Mouse (Mus musculus): ENCODE results near the gene Pde11a. TPM values are rescaled to one million over a fixed set of nuclear protein-coding genes. Genes with fewer than 3 reads are reported as not detected.

The Pde11a gene
- total RNA-seq, 2 experiments from 2014 or later, result not detected

GRCm38 (mm10) chr2:76323185-76323875 is 15.2 kb downstream of the Pde11a start:
- ATAC-seq (replicated peaks; ENCODE audit: poor library complexity), result no peak

- ATAC-seq (replicated peaks; ENCODE audit: poor library complexity), result peak; percentile 57
Measured at GRCm38 (mm10) chr2:76320336-76320735, 18.2 kb downstream of the Pde11a start.

GRCm38 (mm10) chr2:76319231-76319630 is 19.3 kb downstream of the Pde11a start:
- ATAC-seq (replicated peaks; ENCODE audit: poor library complexity), result no peak

GRCm38 (mm10) chr2:76287671-76288070 is 50.9 kb downstream of the Pde11a start:
- ATAC-seq (replicated peaks; ENCODE audit: poor library complexity), result no peak

- ATAC-seq (replicated peaks; ENCODE audit: poor library complexity), result no peak
Measured at GRCm38 (mm10) chr2:76286288-76286740, 52.3 kb downstream of the Pde11a start.

- no peak for ATAC-seq (replicated peaks; ENCODE audit: poor library complexity)
Measured at GRCm38 (mm10) chr2:76285150-76285549, 53.4 kb downstream of the Pde11a start.

- ATAC-seq (replicated peaks; ENCODE audit: poor library complexity), result no peak
Measured at GRCm38 (mm10) chr2:76283378-76284132, 55.0 kb downstream of the Pde11a start.

GRCm38 (mm10) chr2:76269494-76269893 is 69.1 kb downstream of the Pde11a start:
- no peak for ATAC-seq (replicated peaks; ENCODE audit: poor library complexity)

GRCm38 (mm10) chr2:76267335-76267734 is 71.2 kb downstream of the Pde11a start:
- no peak for ATAC-seq (replicated peaks; ENCODE audit: poor library complexity)

- no peak for ATAC-seq (replicated peaks; ENCODE audit: poor library complexity)
Measured at GRCm38 (mm10) chr2:76266622-76267021, 72.0 kb downstream of the Pde11a start.

- ATAC-seq (replicated peaks; ENCODE audit: poor library complexity), result no peak
Measured at GRCm38 (mm10) chr2:76264258-76264657, 74.3 kb downstream of the Pde11a start.

- no peak for ATAC-seq (replicated peaks; ENCODE audit: poor library complexity)
Measured at GRCm38 (mm10) chr2:76262661-76263060, 75.9 kb downstream of the Pde11a start.

GRCm38 (mm10) chr2:76254833-76255232 is 83.7 kb downstream of the Pde11a start:
- ATAC-seq (replicated peaks; ENCODE audit: poor library complexity), result peak; percentile 98

- ATAC-seq (replicated peaks; ENCODE audit: poor library complexity), result no peak
Measured at GRCm38 (mm10) chr2:76251379-76251778, 87.2 kb downstream of the Pde11a start.

- no peak for ATAC-seq (replicated peaks; ENCODE audit: poor library complexity)
Measured at GRCm38 (mm10) chr2:76248242-76248641, 90.3 kb downstream of the Pde11a start.

- no peak for ATAC-seq (replicated peaks; ENCODE audit: poor library complexity)
Measured at GRCm38 (mm10) chr2:76239175-76239574, 99.4 kb downstream of the Pde11a start.

GRCm38 (mm10) chr2:76238496-76238895 is 100.1 kb downstream of the Pde11a start:
- ATAC-seq (replicated peaks; ENCODE audit: poor library complexity), result no peak

GRCm38 (mm10) chr2:76237638-76238420 is 100.7 kb downstream of the Pde11a start:
- ATAC-seq (replicated peaks; ENCODE audit: poor library complexity), result no peak

GRCm38 (mm10) chr2:76220364-76221108 is 118.0 kb downstream of the Pde11a start:
- ATAC-seq (replicated peaks; ENCODE audit: poor library complexity), result no peak

GRCm38 (mm10) chr2:76219540-76219939 is 119.0 kb downstream of the Pde11a start:
- 0 out of 2 replicates have a peak, but pooled peaks have one; percentile 20 for ATAC-seq (replicated peaks; ENCODE audit: poor library complexity)

- peak; percentile 58; the same call in 1 of the 2 replicates for ATAC-seq (replicated peaks; ENCODE audit: poor library complexity)
Measured at GRCm38 (mm10) chr2:76216146-76216545, 122.4 kb downstream of the Pde11a start.

Measured in megakaryocyte progenitor cell, adult 5-6 weeks (primary cell).